Mouse (Mus musculus): ENCODE data around the gene Ciao2a. TPM values are rescaled to one million over a fixed set of nuclear protein-coding genes. Genes with fewer than 3 reads are reported as not detected.

Ciao2a gene
- polyA plus RNA-seq, 1 experiment from 2014 or later = 110 TPM

DNA sequence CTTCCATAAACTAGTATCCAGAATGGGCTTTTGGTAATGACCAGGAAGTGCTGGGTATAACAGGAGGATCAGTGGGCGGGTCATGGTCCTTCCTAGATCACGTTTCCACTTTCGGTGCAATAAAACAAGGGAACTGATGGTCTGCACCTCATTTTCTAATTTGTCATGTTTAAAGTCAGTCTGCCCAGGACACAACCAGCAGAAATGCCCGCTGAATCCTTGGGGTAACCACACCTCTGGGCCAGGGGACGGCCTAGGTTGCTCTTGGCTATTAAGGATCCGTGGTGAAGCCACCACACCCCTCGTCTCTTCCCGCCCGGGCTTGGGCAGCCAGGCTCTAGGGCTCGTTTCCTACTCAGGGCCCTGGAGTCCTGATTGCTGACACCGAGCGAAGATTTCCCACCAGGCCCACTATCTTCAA is 2.3 kb upstream of the Ciao2a start:
- no peaks in the 10 kb centered on the region for H3K27me3 ChIP-seq (replicated peaks; ENCODE audit: insufficient read depth, low read length)
- no peaks in the 10 kb centered on the region for H3K9me3 ChIP-seq (ENCODE audit: low read length)
- TF ChIP-seq CTCF (IDR thresholded peaks at IDR 0.05) = no peak
- TF ChIP-seq EP300 (IDR thresholded peaks at IDR 0.05) = no peak
- H3K4me3 ChIP-seq (ENCODE audit: low read depth, low read length) = peak overlapping the region; percentile 82
- H3K9ac ChIP-seq (replicated peaks; ENCODE audit: low read depth) = peak overlapping the region; percentile 73
- ATAC-seq (0 out of 2 replicates have a peak, but pooled peaks have one; percentile 12), DNase-seq (ENCODE audit: low spot score) (peak; percentile 70)
- under 1% methylated on average over 12 of the region's 12 CpGs for WGBS
- peak overlapping the region; percentile 71 for H3K4me2 ChIP-seq (replicated peaks; ENCODE audit: low read depth, low read length)
- H3K27ac ChIP-seq (ENCODE audit: low read length) = peak overlapping the region; percentile 88
- H3K36me3 ChIP-seq (ENCODE audit: insufficient read depth, low read length) = no peaks in the 10 kb centered on the region
- peaks cover 3% of the 10 kb centered on the region; the same call in 1 of the 2 replicates for H3K4me1 ChIP-seq (ENCODE audit: insufficient read depth, low read depth, low read length)

DNA sequence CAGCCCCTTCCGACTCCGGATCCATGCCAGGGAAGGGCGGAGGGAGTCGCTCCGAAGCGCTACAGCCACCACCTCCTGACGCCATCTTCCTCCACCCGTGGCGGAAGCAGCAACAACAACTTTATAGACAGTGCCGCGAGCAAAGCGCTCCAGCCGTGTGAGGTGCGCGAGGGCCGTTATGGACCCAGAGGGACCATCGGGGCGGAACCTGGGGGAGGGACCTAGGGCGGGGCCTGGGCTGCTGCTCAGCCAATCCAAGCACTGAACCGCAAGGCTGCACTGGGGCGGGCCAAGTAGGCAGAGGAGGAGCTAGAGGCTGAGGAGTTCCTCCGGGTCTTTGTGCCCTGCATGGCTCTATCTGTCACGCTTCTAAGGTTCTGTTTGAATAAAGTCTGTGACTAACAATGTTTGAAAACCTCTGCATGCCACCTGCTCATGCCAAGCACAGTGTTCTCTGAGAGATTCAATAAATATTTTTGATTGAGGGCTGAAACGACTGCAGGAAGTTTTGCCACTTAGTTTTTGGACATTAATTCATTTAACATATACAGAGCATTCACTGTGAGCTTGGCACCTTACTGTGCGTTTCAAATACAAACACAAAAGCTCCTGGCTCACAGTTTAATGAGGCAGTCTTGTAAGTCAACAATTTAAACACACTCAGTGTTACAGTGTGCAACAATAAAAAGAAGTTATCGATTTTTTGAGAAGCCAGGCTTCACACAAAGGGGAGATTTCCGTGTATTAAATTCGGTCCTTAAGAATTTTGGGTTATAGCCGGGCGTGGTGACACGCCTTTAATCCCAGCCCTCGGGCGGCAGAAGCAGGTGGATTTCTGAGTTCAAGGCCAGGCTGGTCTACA is 1.5 kb upstream of the Ciao2a start:
- Histone ChIP-seq H3K27me3 (replicated peaks; ENCODE audit: insufficient read depth, low read length) (no peaks in the 10 kb centered on the region), H3K4me2 (replicated peaks; ENCODE audit: low read depth, low read length) (peak overlapping the region; percentile 71), H3K36me3 (ENCODE audit: insufficient read depth, low read length) (no peaks in the 10 kb centered on the region), H3K27ac (ENCODE audit: low read length) (peak overlapping the region; percentile 88), H3K4me3 (ENCODE audit: low read depth, low read length) (peak overlapping the region; percentile 82), H3K9me3 (ENCODE audit: low read length) (no peaks in the 10 kb centered on the region), H3K4me1 (ENCODE audit: insufficient read depth, low read depth, low read length) (peaks cover 3% of the 10 kb centered on the region; the same call in 1 of the 2 replicates), H3K9ac (replicated peaks; ENCODE audit: low read depth) (peak overlapping the region; percentile 73)
- TF ChIP-seq CTCF (IDR thresholded peaks at IDR 0.05) (no peak), EP300 (IDR thresholded peaks at IDR 0.05) (no peak; the same call in 1 of the 2 replicates)
- peak; percentile 98 for DNase-seq (ENCODE audit: low spot score)
- WGBS = 16% methylated on average over 32 of the region's 33 CpGs
- ATAC-seq = peak; percentile 98

DNA sequence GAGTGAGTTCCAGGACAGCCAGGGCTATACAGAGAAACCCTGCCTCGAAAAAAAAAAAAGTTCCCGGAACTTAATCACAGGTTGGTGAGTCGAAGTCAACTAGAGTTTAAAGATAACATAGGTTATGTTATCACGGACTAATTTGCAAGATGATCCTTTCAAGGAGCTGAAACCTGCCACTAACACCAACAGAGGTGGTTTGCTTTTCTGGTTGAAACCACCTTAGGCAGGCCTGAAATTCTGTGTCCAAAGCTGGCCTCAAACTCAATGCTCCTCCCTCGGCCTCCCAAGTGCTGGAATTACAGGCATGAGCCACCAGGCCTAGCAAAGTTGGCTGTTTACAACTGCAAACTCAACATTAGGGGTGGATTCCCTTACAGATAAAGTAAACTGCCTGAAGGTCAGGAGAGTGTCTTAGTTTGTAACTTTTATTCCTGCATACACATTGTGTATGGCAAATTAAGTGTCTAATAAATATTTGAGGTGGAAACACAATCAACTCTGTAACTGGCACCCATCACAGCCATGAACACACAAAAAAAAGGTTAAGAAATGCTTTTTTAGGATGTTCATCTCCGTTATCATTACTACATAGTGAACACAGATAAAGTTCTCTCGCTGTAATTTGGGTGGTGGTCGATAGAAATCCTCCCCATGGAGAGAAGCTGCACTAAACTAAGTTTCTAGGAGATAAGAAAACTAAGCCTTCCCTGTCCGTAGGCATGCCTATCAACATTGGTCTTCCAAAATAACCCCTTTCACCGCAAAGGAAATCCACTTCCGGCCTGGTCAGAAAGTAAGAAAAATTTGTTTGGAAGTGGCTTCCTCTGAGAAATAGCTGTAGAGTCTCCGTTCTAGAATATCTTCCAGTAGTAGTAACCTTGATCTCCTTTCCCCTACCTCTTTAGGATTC is 612 bp upstream of the Ciao2a start:
- Histone ChIP-seq H3K36me3 (ENCODE audit: insufficient read depth, low read length) (no peaks in the 10 kb centered on the region), H3K4me3 (ENCODE audit: low read depth, low read length) (peak overlapping the region; percentile 64), H3K4me2 (replicated peaks; ENCODE audit: low read depth, low read length) (peak overlapping the region; percentile 76), H3K4me1 (ENCODE audit: insufficient read depth, low read depth, low read length) (peaks cover 3% of the 10 kb centered on the region; the same call in 1 of the 2 replicates), H3K9me3 (ENCODE audit: low read length) (no peaks in the 10 kb centered on the region), H3K27me3 (replicated peaks; ENCODE audit: insufficient read depth, low read length) (no peaks in the 10 kb centered on the region), H3K9ac (replicated peaks; ENCODE audit: low read depth) (no peak overlapping the region), H3K27ac (ENCODE audit: low read length) (peak overlapping the region; percentile 49; the same call in 1 of the 2 replicates)
- 44% methylated on average over 12 of the region's 12 CpGs for WGBS
- TF ChIP-seq CTCF (IDR thresholded peaks at IDR 0.05) = no peak
- TF ChIP-seq EP300 (IDR thresholded peaks at IDR 0.05) = no peak
- no peak for ATAC-seq
- no peak for DNase-seq (ENCODE audit: low spot score)

DNA sequence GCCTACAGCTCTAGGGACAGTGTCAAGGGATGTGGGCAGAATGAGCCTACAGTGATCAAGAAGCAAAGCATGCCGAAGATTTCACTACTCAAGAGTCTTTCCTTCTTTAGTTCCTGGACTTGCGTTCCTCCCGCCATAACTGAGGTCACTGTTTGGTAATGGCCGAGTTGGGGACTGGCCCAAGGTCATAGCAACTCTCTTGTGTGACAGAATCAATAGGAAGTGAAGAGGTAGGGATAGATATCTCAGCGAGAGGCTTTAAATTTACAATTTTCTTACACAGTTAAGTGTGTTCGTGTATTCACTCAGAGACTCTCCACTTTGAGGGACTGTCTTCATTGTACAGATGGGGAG is 759 bp downstream of the Ciao2a start:
- ATAC-seq (no peak), DNase-seq (ENCODE audit: low spot score) (peak; percentile 15)
- Histone ChIP-seq H3K9ac (replicated peaks; ENCODE audit: low read depth) (peak overlapping the region; percentile 59), H3K4me3 (ENCODE audit: low read depth, low read length) (peak overlapping the region; percentile 64), H3K27ac (ENCODE audit: low read length) (peak overlapping the region; percentile 76), H3K4me1 (ENCODE audit: insufficient read depth, low read depth, low read length) (peaks cover 3% of the 10 kb centered on the region; the same call in 1 of the 2 replicates), H3K9me3 (ENCODE audit: low read length) (no peaks in the 10 kb centered on the region), H3K4me2 (replicated peaks; ENCODE audit: low read depth, low read length) (peak overlapping the region; percentile 76), H3K36me3 (ENCODE audit: insufficient read depth, low read length) (no peaks in the 10 kb centered on the region), H3K27me3 (replicated peaks; ENCODE audit: insufficient read depth, low read length) (no peaks in the 10 kb centered on the region)
- WGBS = 33% methylated on average over 6 of the region's 6 CpGs
- no peak for TF ChIP-seq EP300 (IDR thresholded peaks at IDR 0.05)
- no peak for TF ChIP-seq CTCF (IDR thresholded peaks at IDR 0.05)

DNA sequence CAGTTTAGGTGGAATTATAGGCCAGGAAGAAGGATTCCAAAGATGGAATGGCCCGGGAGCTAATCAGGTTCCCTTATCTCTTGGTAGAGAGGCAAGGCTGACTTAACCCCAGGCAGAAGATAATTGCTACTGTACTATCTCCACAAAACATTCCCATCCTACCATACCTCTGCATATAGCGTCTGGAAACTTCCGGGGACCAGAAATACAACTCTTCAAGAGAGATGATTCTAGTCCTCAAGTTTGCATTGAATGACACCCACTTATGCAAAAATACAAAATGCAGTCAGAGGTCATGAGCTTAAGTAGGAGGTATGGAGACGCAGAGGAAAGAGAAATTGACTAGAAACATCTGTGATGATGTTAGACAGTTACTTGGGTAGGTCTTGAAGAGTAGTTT is 1.5 kb downstream of the Ciao2a start:
- no peak overlapping the region for H3K4me3 ChIP-seq (ENCODE audit: low read depth, low read length)
- no peak overlapping the region for H3K9ac ChIP-seq (replicated peaks; ENCODE audit: low read depth)
- 79% methylated on average over 4 of the region's 4 CpGs for WGBS

DNA sequence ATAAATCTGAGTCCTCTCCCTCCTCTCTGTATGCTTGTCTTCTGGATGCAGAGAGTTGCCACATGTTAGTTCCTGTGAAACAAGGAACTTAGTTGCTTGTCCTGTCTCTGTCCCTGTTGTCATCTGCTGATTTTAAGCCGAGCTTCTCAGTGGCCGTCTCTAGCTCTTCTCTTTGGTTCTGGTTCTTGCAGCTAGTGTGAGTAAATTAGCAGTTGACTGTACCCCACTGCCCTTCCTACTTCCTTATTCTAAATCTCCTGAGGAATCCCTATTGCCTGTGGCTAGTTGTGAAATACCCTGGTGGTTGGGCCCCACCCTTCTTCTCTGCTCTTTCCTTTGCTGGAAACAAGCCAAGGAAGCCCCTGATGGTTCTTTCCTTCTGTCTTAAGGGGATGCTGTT is 5.1 kb downstream of the Ciao2a start:
- TF ChIP-seq EP300 (IDR thresholded peaks at IDR 0.05) (no peak), CTCF (IDR thresholded peaks at IDR 0.05) (no peak)
- Histone ChIP-seq H3K9me3 (ENCODE audit: low read length) (no peaks in the 10 kb centered on the region), H3K36me3 (ENCODE audit: insufficient read depth, low read length) (peaks cover 17% of the 10 kb centered on the region)

More for the DNA sequence above, 1.5 kb downstream of the Ciao2a start:
- Histone ChIP-seq H3K27ac (ENCODE audit: low read length) (no peak overlapping the region), H3K36me3 (ENCODE audit: insufficient read depth, low read length) (no peaks in the 10 kb centered on the region; the same call in 1 of the 2 replicates), H3K4me1 (ENCODE audit: insufficient read depth, low read depth, low read length) (peaks cover 3% of the 10 kb centered on the region; the same call in 1 of the 2 replicates), H3K9me3 (ENCODE audit: low read length) (no peaks in the 10 kb centered on the region), H3K27me3 (replicated peaks; ENCODE audit: insufficient read depth, low read length) (no peaks in the 10 kb centered on the region), H3K4me2 (replicated peaks; ENCODE audit: low read depth, low read length) (no peak overlapping the region)
- no peak for TF ChIP-seq CTCF (IDR thresholded peaks at IDR 0.05)
- no peak for TF ChIP-seq EP300 (IDR thresholded peaks at IDR 0.05)
- ATAC-seq = no peak
- no peak for DNase-seq (ENCODE audit: low spot score)

More for the DNA sequence above, 5.1 kb downstream of the Ciao2a start:
- ATAC-seq (no peak), DNase-seq (ENCODE audit: low spot score) (peak; percentile 28)
- 85% methylated on average over 2 of the region's 2 CpGs for WGBS
- H3K4me2 ChIP-seq (replicated peaks; ENCODE audit: low read depth, low read length) = no peak overlapping the region
- H3K4me3 ChIP-seq (ENCODE audit: low read depth, low read length) = no peak overlapping the region
- no peaks in the 10 kb centered on the region for H3K27me3 ChIP-seq (replicated peaks; ENCODE audit: insufficient read depth, low read length)
- no peak overlapping the region for H3K27ac ChIP-seq (ENCODE audit: low read length)
- no peak overlapping the region for H3K9ac ChIP-seq (replicated peaks; ENCODE audit: low read depth)
- H3K4me1 ChIP-seq (ENCODE audit: insufficient read depth, low read depth, low read length) = no peaks in the 10 kb centered on the region

All from lung, postnatal 0 days (tissue).